Mouse (Mus musculus) gastrocnemius, postnatal 25 days (tissue): ENCODE results near the gene Zfp213. TPM values are rescaled to one million over a fixed set of nuclear protein-coding genes. Genes with fewer than 3 reads are reported as not detected.

ENCODE experiments used
- DNase-seq: peaks from one replicate; pipeline ENCODE4 v3.0.0; 2022
- total RNA-seq, 2 experiments: library from RNA; stranded (reverse); gene quantifications; 1 replicate in 1 of 2; 2 replicates in 1 of 2; pipeline ENCODE4 v1.2.3; 2021

Zfp213 gene
- total RNA-seq, 2 experiments from 2014 or later: 1.9 to 2.4 TPM

- DNase-seq: no peak
These were observed 10.1 kb upstream of the Zfp213 start for GRCm38 (mm10) chr17:23574130-23574529.

DNA sequence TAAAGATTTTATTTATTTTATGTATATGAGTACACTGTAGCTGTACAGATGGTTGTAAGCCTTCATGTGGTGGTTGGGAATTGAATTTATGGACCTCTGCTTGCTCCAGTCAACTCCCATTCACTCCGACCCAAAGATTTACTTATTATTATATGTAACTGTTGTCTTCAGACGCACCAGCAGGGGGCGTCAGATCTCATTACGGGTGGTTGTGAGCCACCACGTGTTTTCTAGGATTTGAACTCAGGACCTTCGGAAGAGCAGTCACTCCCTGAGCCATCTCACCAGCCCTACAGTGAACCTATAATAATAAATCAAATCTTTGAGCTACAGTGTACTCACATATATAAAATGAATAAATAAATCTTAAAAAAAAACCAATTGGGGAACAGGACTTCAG lies 8.0 kb upstream of the Zfp213 start:
- DNase-seq: no peak

DNA sequence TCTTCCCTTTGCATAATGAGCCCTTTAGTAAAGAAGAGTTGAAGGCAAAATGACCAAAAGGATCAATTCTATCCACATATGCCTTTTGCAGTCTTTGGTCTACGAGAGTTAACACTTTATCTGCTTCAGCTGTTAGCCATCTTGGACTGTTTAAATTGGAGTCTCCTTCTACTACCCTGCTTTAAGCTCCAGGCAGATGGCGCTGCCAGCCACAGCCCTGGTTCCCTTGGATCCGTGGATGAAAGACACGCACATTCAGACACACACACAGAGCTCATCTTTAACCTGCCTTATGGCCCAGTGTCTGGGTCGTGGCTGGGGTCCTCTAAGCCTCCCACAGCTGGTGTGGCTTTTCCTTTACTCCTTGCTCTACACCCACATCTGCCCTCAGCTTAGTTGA lies 7.0 kb upstream of the Zfp213 start:
- DNase-seq: no peak

DNA sequence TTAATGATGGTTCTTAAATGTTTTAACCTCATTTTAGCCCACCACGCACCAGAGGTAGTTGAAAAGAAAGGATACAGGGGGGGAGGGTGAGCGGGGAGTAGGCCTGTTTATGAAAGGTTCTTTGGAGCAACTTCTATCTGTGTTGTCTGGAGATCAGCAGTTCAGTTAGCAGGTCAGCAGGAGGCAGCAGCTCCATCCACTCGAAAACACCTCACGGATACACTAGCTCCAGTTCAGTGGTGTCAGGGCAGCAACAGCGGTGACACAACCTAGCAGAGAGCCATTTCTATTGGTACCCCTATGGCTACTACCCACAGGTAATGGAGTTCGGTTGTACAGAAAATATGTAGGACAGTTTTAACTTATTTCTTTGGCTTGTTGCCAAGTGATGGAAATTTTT lies 6.0 kb upstream of the Zfp213 start:
- DNase-seq: no peak

DNA sequence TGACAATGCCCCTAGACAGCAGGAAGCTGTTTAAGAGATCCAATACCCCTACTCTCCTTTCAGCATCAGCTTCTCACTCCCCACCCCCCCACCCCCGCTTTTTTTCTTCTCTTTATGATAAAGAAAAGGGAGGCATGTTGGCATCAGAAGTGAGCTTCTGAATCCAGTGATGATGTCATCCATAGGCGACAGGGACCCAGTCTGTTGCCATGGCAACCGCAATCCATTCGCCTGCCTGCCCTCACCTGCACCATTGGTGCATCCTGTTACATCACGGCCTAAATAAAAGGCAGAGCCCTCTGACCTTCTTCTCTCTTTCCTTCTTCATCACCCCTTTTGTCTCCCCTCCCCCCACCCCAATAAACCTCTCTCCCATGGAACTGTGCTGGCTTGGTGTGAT lies 4.3 kb upstream of the Zfp213 start:
- no peak for DNase-seq

- DNase-seq: no peak
These were observed 2.7 kb upstream of the Zfp213 start for GRCm38 (mm10) chr17:23566787-23567186.

DNA sequence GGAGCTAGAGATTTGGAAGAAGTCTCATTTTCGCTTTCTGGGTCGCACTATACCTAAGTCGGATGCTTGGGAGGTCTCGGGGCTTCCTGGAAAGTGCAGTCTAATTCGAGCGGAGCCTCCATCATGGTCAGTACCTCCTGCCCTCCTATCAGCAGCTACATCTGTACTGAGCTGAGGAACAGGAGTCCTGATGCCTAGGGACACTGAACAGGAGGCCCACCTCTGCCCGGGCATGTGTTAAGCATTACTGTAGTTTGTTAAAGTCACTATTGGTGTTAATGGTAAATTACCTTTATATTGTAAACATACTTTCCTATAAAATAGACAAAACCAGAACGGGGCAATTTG lies 304 bp upstream of the Zfp213 start:
- DNase-seq: no peak

DNA sequence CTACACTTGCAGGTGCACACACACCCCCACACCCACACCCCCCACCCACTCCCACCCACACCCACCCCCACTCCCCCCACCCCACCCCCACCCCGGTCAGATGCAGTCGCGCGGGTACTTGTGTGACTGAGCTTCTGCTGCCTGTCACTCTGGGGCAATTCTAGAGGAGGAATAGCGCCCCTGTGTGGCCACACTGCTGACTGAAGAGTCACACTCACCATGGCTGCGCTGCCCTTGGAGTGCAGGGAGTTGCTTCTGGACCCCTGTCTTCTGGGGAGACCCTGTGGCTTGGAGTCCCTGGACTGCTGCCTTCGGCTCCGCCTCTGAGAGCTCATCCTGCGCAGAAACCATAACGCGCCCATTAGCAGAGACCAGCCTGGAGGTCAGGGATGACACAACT lies 4.3 kb downstream of the Zfp213 start:
- DNase-seq: no peak

- no peak for DNase-seq
These were observed 8.7 kb downstream of the Zfp213 start for GRCm38 (mm10) chr17:23555243-23555916.

GRCm38 (mm10) chr17:23554321-23554720 lies 9.7 kb downstream of the Zfp213 start:
- DNase-seq: no peak

- DNase-seq: no peak
These were observed 10.4 kb downstream of the Zfp213 start for GRCm38 (mm10) chr17:23553634-23554120.

GRCm38 (mm10) chr17:23552896-23553633 lies 11.0 kb downstream of the Zfp213 start:
- no peak for DNase-seq

DNA sequence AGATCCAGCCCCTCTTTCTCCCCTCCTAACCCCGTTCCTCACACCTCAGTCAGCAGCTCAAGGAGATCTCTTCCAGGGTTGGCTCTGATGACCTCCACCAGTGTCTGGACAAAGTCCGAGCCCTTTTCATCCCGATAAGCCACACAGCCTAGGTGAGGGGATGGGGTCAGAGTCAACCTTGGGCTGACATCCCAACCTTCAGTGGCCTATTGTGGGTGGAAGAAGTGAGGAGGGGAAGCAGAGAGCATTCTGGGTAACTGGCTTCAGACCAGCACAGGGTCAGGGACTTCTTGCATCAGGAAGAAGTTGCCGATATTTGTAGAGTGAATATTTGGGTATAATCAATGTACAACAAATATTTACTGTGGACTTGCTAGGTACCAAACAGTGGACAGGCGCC lies 12.1 kb downstream of the Zfp213 start:
- no peak for DNase-seq

GRCm38 (mm10) chr17:23551416-23551815 lies 12.6 kb downstream of the Zfp213 start:
- DNase-seq: no peak

DNA sequence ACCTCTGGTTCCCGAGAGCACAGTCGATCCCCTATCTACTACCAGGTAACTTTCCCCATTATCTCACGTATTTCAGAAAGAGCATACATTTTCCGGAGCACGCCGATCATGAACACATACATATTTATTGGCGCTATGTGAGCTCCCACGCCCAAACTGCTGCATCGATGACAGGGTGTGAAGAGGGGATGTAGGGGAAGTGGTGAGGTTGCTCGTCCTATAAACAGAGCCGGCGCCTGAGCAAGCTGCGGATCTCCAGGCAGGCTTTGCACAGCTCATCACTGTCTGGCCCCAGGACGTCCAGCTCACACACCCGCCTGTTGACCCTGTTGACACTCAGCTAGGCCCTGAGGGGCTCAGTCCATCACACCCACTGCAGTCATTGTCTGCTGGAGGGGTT lies 13.2 kb downstream of the Zfp213 start:
- no peak for DNase-seq

DNA sequence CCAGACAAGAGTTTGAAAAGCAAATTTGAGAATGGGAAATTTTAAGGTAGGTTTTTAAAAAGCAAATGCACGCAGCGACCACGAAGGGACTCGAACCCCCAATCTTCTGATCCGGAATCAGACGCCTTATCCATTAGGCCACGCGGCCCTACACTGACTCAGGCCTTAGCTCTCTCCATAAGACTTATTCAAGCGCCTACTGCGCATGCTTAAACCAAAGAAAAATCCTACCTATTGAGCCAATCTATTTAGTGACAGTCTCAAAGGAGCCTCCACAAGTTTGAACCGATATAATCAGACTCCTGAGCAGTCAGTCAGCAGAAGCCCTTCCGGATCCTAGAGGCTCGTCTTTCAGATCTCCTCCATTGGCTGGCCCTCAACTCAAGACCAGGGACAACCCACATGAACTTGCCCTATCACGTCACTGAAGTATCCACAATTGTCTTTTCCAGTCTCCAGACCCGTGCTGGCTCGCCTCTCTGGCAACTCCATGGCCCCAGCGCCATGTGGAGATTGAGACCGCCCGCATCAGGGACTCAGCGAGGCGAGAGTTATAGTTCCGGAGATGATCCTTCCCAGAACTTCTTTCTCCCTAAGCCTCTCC lies 13.7 kb downstream of the Zfp213 start:
- peak; percentile 80 for DNase-seq

GRCm38 (mm10) chr17:23549441-23549840 lies 14.6 kb downstream of the Zfp213 start:
- DNase-seq: no peak

GRCm38 (mm10) chr17:23548615-23549014 lies 15.4 kb downstream of the Zfp213 start:
- DNase-seq: peak; percentile 51

DNA sequence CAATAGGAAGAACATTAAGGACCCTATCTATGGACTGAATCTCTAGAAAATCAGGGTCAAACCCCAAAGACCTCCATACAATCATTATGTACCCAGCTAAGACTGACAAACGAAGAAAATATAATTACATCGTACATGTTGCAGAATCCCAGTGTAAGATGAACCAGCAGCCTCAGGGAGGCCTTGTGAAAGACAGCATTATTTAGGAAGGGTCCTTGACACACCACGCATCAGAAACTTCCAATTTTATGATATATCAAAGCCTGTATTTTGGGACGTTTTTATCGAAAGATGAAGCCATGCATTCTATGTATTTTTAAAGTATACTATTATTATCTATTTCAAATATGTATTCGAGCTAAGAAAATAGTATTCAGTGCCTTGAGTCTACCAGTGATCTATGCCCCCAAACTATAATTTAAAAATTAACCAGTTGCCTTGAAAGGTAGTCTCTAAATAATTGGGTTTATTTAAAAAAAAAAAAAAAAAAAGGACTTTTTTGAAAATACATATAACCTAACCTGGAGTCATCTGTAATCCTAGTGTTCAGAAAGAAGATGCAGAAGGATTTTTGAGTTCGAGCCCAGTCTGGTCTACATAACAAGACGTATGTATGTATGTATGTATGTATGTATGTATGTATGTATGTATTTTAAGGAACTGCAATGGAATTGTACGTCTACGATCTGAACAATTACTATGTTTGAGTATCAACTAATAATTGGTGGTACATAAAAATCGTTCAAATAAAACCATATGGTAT lies 16.2 kb downstream of the Zfp213 start:
- no peak for DNase-seq

DNA sequence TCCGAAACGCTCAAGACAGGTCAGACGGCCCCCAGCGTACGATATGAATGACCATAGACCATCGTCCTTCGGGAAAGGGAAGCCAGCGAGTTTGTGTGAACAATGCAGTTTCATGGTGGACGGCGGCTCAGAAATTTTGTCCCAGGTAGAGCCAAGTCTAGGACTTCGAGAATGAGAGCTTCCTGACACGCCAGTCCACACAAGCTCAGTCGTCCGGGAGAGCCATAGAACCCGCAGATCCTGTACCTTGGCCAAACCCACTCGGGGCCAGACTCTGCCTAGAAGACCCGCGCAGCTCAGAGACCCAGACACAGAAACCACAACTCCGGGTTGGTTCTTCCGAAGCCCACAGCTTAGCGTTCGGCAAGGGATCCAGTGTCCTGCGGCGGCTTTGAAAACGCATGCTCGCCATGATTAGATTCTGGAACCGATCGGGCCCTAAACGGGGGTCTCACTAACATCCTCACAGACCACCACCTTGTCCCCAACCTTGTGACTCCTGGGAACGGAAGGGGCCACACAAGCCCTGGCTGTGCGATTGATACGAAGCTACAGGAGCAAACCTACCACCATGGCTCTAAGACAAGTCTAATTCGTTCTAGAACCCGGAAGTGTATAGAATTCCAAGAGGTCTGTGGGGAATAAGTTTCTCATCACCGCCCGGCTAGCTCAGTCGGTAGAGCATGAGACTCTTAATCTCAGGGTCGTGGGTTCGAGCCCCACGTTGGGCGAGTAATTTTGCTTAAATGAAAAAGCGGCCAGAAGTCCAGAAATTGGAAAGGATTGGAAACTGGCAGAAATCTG lies 17.1 kb downstream of the Zfp213 start:
- peak; percentile 69 for DNase-seq

DNA sequence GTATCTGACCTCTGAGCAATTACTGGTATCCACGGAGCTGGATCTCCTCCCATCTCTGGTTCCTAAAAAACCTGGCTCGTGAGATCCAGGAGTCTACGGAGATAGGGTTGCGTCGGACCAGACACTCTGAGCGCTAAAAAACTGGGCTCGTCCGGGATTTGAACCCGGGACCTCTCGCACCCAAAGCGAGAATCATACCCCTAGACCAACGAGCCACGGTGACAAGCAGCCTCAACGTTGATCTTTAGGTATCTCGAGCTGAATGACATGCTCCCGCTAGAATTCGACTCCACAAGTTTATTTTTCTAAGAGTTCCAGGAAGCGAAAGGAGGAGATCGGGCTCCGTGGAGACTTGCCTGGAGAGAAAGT lies 17.7 kb downstream of the Zfp213 start:
- DNase-seq: peak; percentile 62

GRCm38 (mm10) chr17:23545841-23546240 lies 18.2 kb downstream of the Zfp213 start:
- no peak for DNase-seq
